Mouse (Mus musculus): ENCODE results near the gene Gm5678.

- no peak for TF ChIP-seq CTCF (IDR thresholded peaks at IDR 0.05; ENCODE audit: low read depth)
- no peak for TF ChIP-seq EP300 (IDR thresholded peaks at IDR 0.05; ENCODE audit: low read depth)
Observed at GRCm38 (mm10) chr16:93676376-93676775, 48.5 kb downstream of the Gm5678 start.

Data from liver, embryonic 14.5 days (tissue).